Mouse (Mus musculus) thymus, postnatal 25 days (tissue): ENCODE measurements at regions not wholly inside any gene's neighbourhood (a gene's known extent, or its start where the extent isn't known, plus 50 kb on each side); places are given as distances from the start of the nearest gene placed in this dataset.

Experiments
- DNase-seq: peaks from one replicate; pipeline ENCODE4 v3.0.0; 2022

- DNase-seq, result no peak
Observed at GRCm38 (mm10) chr2:30697851-30698250, 103.0 kb downstream of the Cstad start.

- DNase-seq, result no peak
Observed at GRCm38 (mm10) chr2:30695771-30696456, 101.1 kb downstream of the Cstad start.

- no peak for DNase-seq
Observed at GRCm38 (mm10) chr2:30695041-30695440, 100.2 kb downstream of the Cstad start.

- DNase-seq, result peak; percentile 83
Observed at GRCm38 (mm10) chr2:30693206-30694035, 98.6 kb downstream of the Cstad start.

- DNase-seq, result no peak
Observed at GRCm38 (mm10) chr2:30692561-30693205, 97.8 kb downstream of the Cstad start.

GRCm38 (mm10) chr2:30691857-30692560, 97.2 kb downstream of the Cstad start:
- peak; percentile 82 for DNase-seq

GRCm38 (mm10) chr2:30690925-30691856, 96.4 kb downstream of the Cstad start:
- peak; percentile 72 for DNase-seq

GRCm38 (mm10) chr2:30690307-30690706, 95.5 kb downstream of the Cstad start:
- no peak for DNase-seq

- no peak for DNase-seq
Observed at GRCm38 (mm10) chr2:30688402-30688801, 93.6 kb downstream of the Cstad start.

GRCm38 (mm10) chr2:30687121-30687551, 92.3 kb downstream of the Cstad start:
- DNase-seq, result no peak

- no peak for DNase-seq
Observed at GRCm38 (mm10) chr2:30686359-30686758, 91.5 kb downstream of the Cstad start.

GRCm38 (mm10) chr2:30685137-30685860, 90.5 kb downstream of the Cstad start:
- no peak for DNase-seq

GRCm38 (mm10) chr2:30684461-30684860, 89.6 kb downstream of the Cstad start:
- DNase-seq, result no peak

- no peak for DNase-seq
Observed at GRCm38 (mm10) chr2:30682146-30682825, 87.4 kb downstream of the Cstad start.

GRCm38 (mm10) chr2:30681642-30682041, 86.8 kb downstream of the Cstad start:
- no peak for DNase-seq

- DNase-seq, result no peak
Observed at GRCm38 (mm10) chr2:30679041-30679440, 84.2 kb downstream of the Cstad start.

- DNase-seq, result no peak
Observed at GRCm38 (mm10) chr2:30677498-30677897, 82.7 kb downstream of the Cstad start.

- DNase-seq, result no peak
Observed at GRCm38 (mm10) chr2:30676833-30677459, 82.1 kb downstream of the Cstad start.

- no peak for DNase-seq
Observed at GRCm38 (mm10) chr2:30676450-30676832, 81.6 kb downstream of the Cstad start.

- no peak for DNase-seq
Observed at GRCm38 (mm10) chr2:30675839-30676238, 81.0 kb downstream of the Cstad start.
